Mouse (Mus musculus): ENCODE results near the gene Vps41. TPM values are rescaled to one million over a fixed set of nuclear protein-coding genes. Genes with fewer than 3 reads are reported as not detected.

Gene Vps41
- polyA plus RNA-seq (2015; fragmentation: Nextera tagmentation; extraction: Ambion mirVana): 36.2 and 42.0 TPM in 2 replicates

GRCm38 (mm10) chr13:18717185-18717584 lies at the start of gene Vps41:
Gene Vps41 (plus strand): TSS chr13:18717286.

Other genes starting within 250 kb of the Vps41 start
- gene Amph, start 230.9 kb downstream of the Vps41 start, polyA plus RNA-seq (2015; fragmentation: Nextera tagmentation; extraction: Ambion mirVana): 0.98 and 1.1 TPM in 2 replicates

Measured in urinary bladder, postnatal 0 days (tissue).